Mouse (Mus musculus): ENCODE results near the gene Esp24.
"Not testable (repeated sequence)": the region's sequence is repeated elsewhere in the genome, so short reads cannot be mapped to it uniquely, and the experiment has no call there.

Gene Esp24

GRCm38 (mm10) chr17:39036395-39036794, at the start of gene Esp24:
TSS of gene Esp24 (plus strand) at chr17:39036695.
- not testable (repeated sequence) for DNase-seq (ENCODE audit: extremely low read depth, low read depth)

GRCm38 (mm10) chr17:39009846-39010245, 26.6 kb upstream of the Esp24 start:
- DNase-seq (ENCODE audit: extremely low read depth, low read depth): no peak

- DNase-seq (ENCODE audit: extremely low read depth, low read depth): no peak
Measured at GRCm38 (mm10) chr17:39010675-39011638, 25.5 kb upstream of the Esp24 start.

GRCm38 (mm10) chr17:39017184-39017583, 19.3 kb upstream of the Esp24 start:
- DNase-seq (ENCODE audit: extremely low read depth, low read depth): no peak

- DNase-seq (ENCODE audit: extremely low read depth, low read depth): no peak
Measured at GRCm38 (mm10) chr17:39043241-39043640, 6.7 kb downstream of the Esp24 start, which contains the start of gene Gm21903. TSS of gene Gm21903 (minus strand) at chr17:39043341.

- DNase-seq (ENCODE audit: extremely low read depth, low read depth): no peak
Measured at GRCm38 (mm10) chr17:39063641-39064040, 27.1 kb downstream of the Esp24 start.

GRCm38 (mm10) chr17:39076937-39077336, 40.4 kb downstream of the Esp24 start, which contains the start of gene Esp23:
TSS of gene Esp23 (minus strand) at chr17:39077037.
- no peak for DNase-seq (ENCODE audit: extremely low read depth, low read depth)

Data from MEL-GATA-1-ER (cell line).